ENCODE assay signal across 9 mouse cellular contexts in the genomic region with DNA sequence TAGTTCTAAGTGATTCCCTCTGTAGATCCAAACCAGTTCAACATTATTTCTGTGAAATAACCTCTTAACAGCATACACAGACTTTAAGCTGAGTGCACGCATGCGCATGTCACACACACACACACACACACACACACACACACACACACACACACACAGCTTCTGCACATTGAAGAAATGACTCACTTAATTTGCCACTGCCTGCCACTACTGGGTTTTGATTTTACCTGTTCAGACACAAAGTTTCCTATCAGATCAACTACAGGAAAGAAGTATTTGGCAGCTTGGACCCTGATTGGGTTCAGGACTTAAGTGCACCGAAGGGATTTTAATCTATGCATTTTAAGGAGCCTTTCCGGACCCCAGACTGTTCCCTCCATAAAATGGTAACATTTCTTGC. TPM values are rescaled to one million over a fixed set of nuclear protein-coding genes. Genes with fewer than 3 reads are reported as not detected.
A peak's percentile ranks its signal among the peaks of the same experiment; 100 is the strongest.
DNase-seq lines count a peak whose midpoint lies in the region; ATAC-seq lines count a peak whose summit lies in the region.
"Had no signal": no experiment of that assay in that cellular context is flagged by ENCODE, and none has a peak within 500 bp of the region (broad histone marks: within the 10 kb centered on the region; RNA-seq: fewer than 3 reads in every experiment).

No protein-coding gene starts in this region.

- H3K9ac ChIP-seq in embryonic facial prominence, embryonic 11.5 days (replicated peaks; ENCODE audit: low read length) = no peak overlapping the region
- no peak overlapping the region for H3K9ac ChIP-seq in intestine, embryonic 14.5 days (ENCODE audit: low read length)
- H3K9ac ChIP-seq in midbrain, embryonic 16.5 days (ENCODE audit: low read depth, low read length) = no peak overlapping the region

- H3K4me1 ChIP-seq in embryonic facial prominence, embryonic 11.5 days (ENCODE audit: control insufficient read depth, insufficient read depth, low read length) = peaks cover 3% of the 10 kb centered on the region; the same call in 1 of the 2 replicates
- H3K4me1 ChIP-seq in intestine, embryonic 14.5 days (replicated peaks; ENCODE audit: control insufficient read depth, insufficient read depth, low read length) = no peaks in the 10 kb centered on the region; the same call in 1 of the 2 replicates
- 0 out of 2 replicates have a peak, but pooled peaks cover 4% of the 10 kb centered on the region for H3K4me1 ChIP-seq in midbrain, embryonic 16.5 days (ENCODE audit: control insufficient read depth, insufficient read depth, low read length)

- peak; percentile 18 for DNase-seq in kidney, adult 9 months
- DNase-seq in kidney, adult 8-10 months = no peak
- DNase-seq in embryonic facial prominence, embryonic 11.5 days (ENCODE audit: low spot score) = no peak
- DNase-seq in intestine, embryonic 14.5 days (ENCODE audit: low spot score) = no peak
- no peak for DNase-seq in frontal cortex, postnatal 10 days (ENCODE audit: low spot score in 2 of 2)
- DNase-seq in thymus, postnatal 4 days = no peak
- no peak for DNase-seq in lung, postnatal 4 days

- 50% methylated on average over 4 of the region's 4 CpGs for WGBS in embryonic facial prominence, embryonic 11.5 days
- 57% methylated on average over 4 of the region's 4 CpGs for WGBS in intestine, embryonic 14.5 days
- 50% methylated on average over 4 of the region's 4 CpGs for WGBS in midbrain, embryonic 16.5 days

- peaks cover 8% of the 10 kb centered on the region for H3K27me3 ChIP-seq in embryonic facial prominence, embryonic 11.5 days (ENCODE audit: control insufficient read depth, insufficient read depth, low read length)
- H3K27me3 ChIP-seq in intestine, embryonic 14.5 days (replicated peaks; ENCODE audit: control insufficient read depth, insufficient read depth, low read length) = peaks cover 15% of the 10 kb centered on the region
- H3K27me3 ChIP-seq in midbrain, embryonic 16.5 days (ENCODE audit: control insufficient read depth, insufficient read depth, low read depth, low read length) = no peaks in the 10 kb centered on the region

- H3K9me3 ChIP-seq in embryonic facial prominence, embryonic 11.5 days (replicated peaks; ENCODE audit: control insufficient read depth, low read length) = no peaks in the 10 kb centered on the region
- no peaks in the 10 kb centered on the region for H3K9me3 ChIP-seq in intestine, embryonic 14.5 days (ENCODE audit: control insufficient read depth, low read length)
- H3K9me3 ChIP-seq in midbrain, embryonic 16.5 days (replicated peaks; ENCODE audit: control insufficient read depth, low read length, poor library complexity, severe bottlenecking) = no peaks in the 10 kb centered on the region

- H3K36me3 ChIP-seq in embryonic facial prominence, embryonic 11.5 days (replicated peaks; ENCODE audit: control insufficient read depth, insufficient read depth, low read depth, low read length) = no peaks in the 10 kb centered on the region
- no peaks in the 10 kb centered on the region for H3K36me3 ChIP-seq in intestine, embryonic 14.5 days (ENCODE audit: control insufficient read depth, insufficient read depth, low read length)
- no peaks in the 10 kb centered on the region for H3K36me3 ChIP-seq in midbrain, embryonic 16.5 days (ENCODE audit: control insufficient read depth, insufficient read depth, low read length)

- H3K4me3 ChIP-seq in embryonic facial prominence, embryonic 11.5 days (ENCODE audit: low read depth, low read length) = no peak overlapping the region
- peak overlapping the region; percentile 48; the same call in 1 of the 2 replicates for H3K4me3 ChIP-seq in intestine, embryonic 14.5 days (ENCODE audit: low read depth, low read length)
- peak overlapping the region; percentile 67 for H3K4me3 ChIP-seq in midbrain, embryonic 16.5 days (ENCODE audit: low read depth, low read length)

- H3K4me2 ChIP-seq in embryonic facial prominence, embryonic 11.5 days (ENCODE audit: low read depth, low read length) = peak overlapping the region; percentile 96; the same call in 1 of the 2 replicates
- H3K4me2 ChIP-seq in intestine, embryonic 14.5 days (ENCODE audit: low read length) = peak overlapping the region; percentile 73; the same call in 1 of the 2 replicates
- peak overlapping the region; percentile 90 for H3K4me2 ChIP-seq in midbrain, embryonic 16.5 days (ENCODE audit: low read length)

- no peak overlapping the region for H3K27ac ChIP-seq in embryonic facial prominence, embryonic 11.5 days (replicated peaks; ENCODE audit: low read depth, low read length)
- H3K27ac ChIP-seq in intestine, embryonic 14.5 days (ENCODE audit: low read depth) = no peak overlapping the region
- H3K27ac ChIP-seq in midbrain, embryonic 16.5 days (ENCODE audit: low read length) = no peak overlapping the region

- no peak for ATAC-seq in embryonic facial prominence, embryonic 11.5 days (replicated peaks; ENCODE audit: insufficient number of reproducible peaks, low FRiP score, low TSS enrichment, low read depth)
- no peak for ATAC-seq in intestine, embryonic 14.5 days (replicated peaks; ENCODE audit: low FRiP score, low TSS enrichment, low read depth)
- no peak for ATAC-seq in midbrain, embryonic 16.5 days

RNA-seq across cellular contexts. Expression of gene Fam81a, which starts 2.0 kb away (rescaled TPM):
- 2.0 and 2.1 TPM in 2 replicates for polyA plus RNA-seq in embryonic facial prominence, embryonic 11.5 days (2014; fragmentation: Nextera tagmentation; extraction: Ambion mirVana)
- polyA plus RNA-seq in intestine, embryonic 14.5 days (2014; fragmentation: Nextera tagmentation; extraction: Ambion mirVana) = 3.7 and 6.5 TPM in 2 replicates
- 9.6 and 10.8 TPM in 2 replicates for polyA plus RNA-seq in midbrain, embryonic 16.5 days (2015; fragmentation: Nextera tagmentation; extraction: Ambion mirVana)
- polyA plus RNA-seq: erythroblast, embryonic 14.5 days had no signal
